Mouse (Mus musculus): Measurements from ENCODE around the gene Derl2. TPM values are rescaled to one million over a fixed set of nuclear protein-coding genes. Genes with fewer than 3 reads are reported as not detected.

Derl2 gene
- polyA plus RNA-seq, 1 experiment from 2014 or later, result 41.3 TPM

DNA sequence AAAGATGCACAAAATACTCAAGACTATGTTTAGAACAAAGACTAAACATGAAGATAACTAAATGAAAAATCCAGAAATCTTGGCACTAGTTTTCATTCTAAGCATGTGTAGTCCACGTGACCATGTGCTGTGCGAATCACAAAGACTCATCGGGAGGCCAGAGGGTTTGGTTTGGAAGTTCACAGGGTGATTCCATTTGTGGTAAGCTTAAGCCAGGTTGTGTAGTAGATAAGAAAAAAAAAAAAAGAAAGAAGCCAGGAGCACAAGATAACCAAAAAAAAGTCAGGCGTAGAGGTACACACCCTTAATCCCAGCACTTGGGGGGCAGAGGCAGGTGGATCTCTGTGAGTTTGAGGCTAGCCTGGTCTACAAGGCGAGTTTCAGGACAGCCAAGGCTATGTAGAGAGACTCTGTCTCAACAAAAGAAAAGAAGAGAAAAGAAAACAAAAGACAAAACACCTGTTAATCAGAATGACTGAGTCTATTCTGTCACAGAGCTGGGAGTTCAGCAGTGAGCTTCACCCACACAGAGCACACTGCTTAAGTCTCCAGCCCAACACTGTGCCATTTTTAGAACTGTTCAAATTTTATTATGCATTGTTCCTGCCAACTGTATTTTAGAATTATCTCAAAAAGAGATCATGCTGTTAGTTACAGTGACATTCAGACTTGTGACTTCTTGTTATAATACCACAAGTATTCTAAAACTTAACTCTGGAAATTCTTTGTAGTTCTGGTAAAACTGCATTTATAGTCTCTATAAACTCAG lies 58.7 kb downstream of the Derl2 start:
- H3K9me3 ChIP-seq (ENCODE audit: control insufficient read depth, low read length), result no peaks in the 10 kb centered on the region
- H3K36me3 ChIP-seq (ENCODE audit: control insufficient read depth, insufficient read depth, low read length), result peaks cover 18% of the 10 kb centered on the region
- no peaks in the 10 kb centered on the region for H3K4me1 ChIP-seq (replicated peaks; ENCODE audit: control insufficient read depth, insufficient read depth, low read length)
- DNase-seq (ENCODE audit: low spot score) (no peak), ATAC-seq (replicated peaks; ENCODE audit: low FRiP score) (no peak)
- H3K27me3 ChIP-seq (ENCODE audit: control insufficient read depth, insufficient read depth, low read length), result no peaks in the 10 kb centered on the region
- no peak overlapping the region for H3K4me2 ChIP-seq (ENCODE audit: low read depth, low read length, severe bottlenecking)
- WGBS, result 93% methylated on average over 5 of the region's 5 CpGs
- no peak overlapping the region for H3K9ac ChIP-seq (ENCODE audit: low read length)
- no peak overlapping the region for H3K4me3 ChIP-seq (ENCODE audit: low read depth, low read length)
- H3K27ac ChIP-seq (ENCODE audit: low read depth, low read length), result no peak overlapping the region

Other genes with a start within 250 kb of the Derl2 start
- not detected in 2 replicates for gene Scimp, start 207.3 kb downstream of the Derl2 start, polyA plus RNA-seq (2014; fragmentation: Nextera tagmentation; extraction: Ambion mirVana)
- 41.2 and 42.7 TPM in 2 replicates for gene Rabep1, start 175.1 kb downstream of the Derl2 start, polyA plus RNA-seq (2014; fragmentation: Nextera tagmentation; extraction: Ambion mirVana)
- 169 and 176 TPM in 2 replicates for gene Nup88, start 49.9 kb downstream of the Derl2 start, polyA plus RNA-seq (2014; fragmentation: Nextera tagmentation; extraction: Ambion mirVana)
- 84.0 and 84.6 TPM in 2 replicates for gene Rpain, start 49.6 kb downstream of the Derl2 start, polyA plus RNA-seq (2014; fragmentation: Nextera tagmentation; extraction: Ambion mirVana)
- 261 and 278 TPM in 2 replicates for gene C1qbp, start 36.8 kb downstream of the Derl2 start, polyA plus RNA-seq (2014; fragmentation: Nextera tagmentation; extraction: Ambion mirVana)
- gene Dhx33, start 15.4 kb downstream of the Derl2 start, polyA plus RNA-seq (2014; fragmentation: Nextera tagmentation; extraction: Ambion mirVana), result 25.5 and 27.6 TPM in 2 replicates
- gene Mis12, start 230 bp downstream of the Derl2 start, polyA plus RNA-seq (2014; fragmentation: Nextera tagmentation; extraction: Ambion mirVana), result 62.7 and 63.1 TPM in 2 replicates
- gene 6330403K07Rik, start 13.7 kb upstream of the Derl2 start, polyA plus RNA-seq (2014; fragmentation: Nextera tagmentation; extraction: Ambion mirVana), result 95.4 and 106 TPM in 2 replicates
- 0.09 TPM in 1 of 2 replicates, not detected in the other for gene Nlrp1a, start 124.9 kb upstream of the Derl2 start, polyA plus RNA-seq (2014; fragmentation: Nextera tagmentation; extraction: Ambion mirVana)
- not detected in 2 replicates for gene Nlrp1b, start 210.9 kb upstream of the Derl2 start, polyA plus RNA-seq (2014; fragmentation: Nextera tagmentation; extraction: Ambion mirVana)